Mouse (Mus musculus) stomach, embryonic 15.5 days (tissue): Measurements from ENCODE around the gene Rfc5. TPM values are rescaled to one million over a fixed set of nuclear protein-coding genes. Genes with fewer than 3 reads are reported as not detected.
"Not testable (repeated sequence)": the region's sequence is repeated elsewhere in the genome, so short reads cannot be mapped to it uniquely, and the experiment has no call there.

Source experiments
- ATAC-seq: fragments of 200-750 bp; cut with Nextera tagmentation; 2 replicates; pipeline ENCODE4 v1.8.0; 2017; ENCODE audit warnings: low read depth, moderate number of reproducible peaks, moderate TSS enrichment; ENCODE audit not compliant: insufficient read depth, low FRiP score
- H3K27ac ChIP-seq: fragments of 300-500 bp; sonication (generic); 2 replicates; pipeline ENCODE4 v1.5.1; 2015; ENCODE audit warnings: mild to moderate bottlenecking, inconsistent platforms
- H3K27me3 ChIP-seq: fragments of 300-500 bp; sonication (generic); replicated peaks from 2 replicates; pipeline ENCODE4 v1.6.1; 2015; ENCODE audit warnings: inconsistent platforms
- H3K36me3 ChIP-seq: fragments of 300-500 bp; sonication (generic); 2 replicates; pipeline ENCODE4 v1.6.1; 2015; ENCODE audit warnings: inconsistent platforms
- H3K4me1 ChIP-seq: fragments of 300-500 bp; sonication (generic); 2 replicates; pipeline ENCODE4 v1.6.1; 2015; ENCODE audit warnings: inconsistent platforms
- H3K4me2 ChIP-seq: fragments of 300-500 bp; sonication (generic); 2 replicates; pipeline ENCODE4 v1.6.1; 2015; ENCODE audit warnings: mild to moderate bottlenecking, inconsistent platforms
- H3K4me3 ChIP-seq: fragments of 300-500 bp; sonication (generic); replicated peaks from 2 replicates; pipeline ENCODE4 v1.5.1; 2015; ENCODE audit warnings: inconsistent platforms
- H3K9ac ChIP-seq: fragments of 300-500 bp; sonication (generic); 2 replicates; pipeline ENCODE4 v1.6.1; 2015; ENCODE audit warnings: inconsistent platforms
- H3K9me3 ChIP-seq: fragments of 300-500 bp; sonication (generic); 2 replicates; pipeline ENCODE4 v1.6.1; 2016; ENCODE audit warnings: inconsistent platforms
- WGBS: fragments of 180-500 bp; shearing (Covaris S2); methylation state at CpG from one replicate; pipeline ENCODE4 v1.1.7; 2015; 5-methylcytosine and 5-hydroxymethylcytosine counted together
- polyA plus RNA-seq: library from polyadenylated mRNA; unstranded; fragments of >200 nt; fragmentation: Nextera tagmentation; extraction: Ambion mirVana; gene quantifications from 2 replicates; pipeline ENCODE4 v1.2.1, GENCODE M21; 2015

Rfc5 gene
- polyA plus RNA-seq, 1 experiment from 2014 or later = 76.8 TPM

DNA sequence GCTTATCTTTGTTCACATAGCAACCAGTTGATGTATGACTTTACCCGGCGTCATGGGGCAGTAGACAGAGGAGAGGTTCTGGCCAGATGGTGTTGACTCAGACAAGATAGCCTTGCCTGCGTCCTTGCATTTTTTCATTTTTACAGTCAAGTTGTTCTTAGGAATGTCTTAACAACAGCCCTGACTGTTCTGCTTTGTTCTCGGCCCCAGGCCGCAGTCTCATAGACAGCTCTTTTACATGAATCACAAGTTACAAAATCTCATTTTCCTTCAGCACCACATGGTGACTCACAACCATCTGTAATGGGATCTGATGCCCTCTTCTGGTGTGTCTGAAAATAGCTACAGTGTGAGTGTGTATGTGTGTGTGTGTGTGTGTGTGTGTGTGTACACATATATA is 44.4 kb downstream of the Rfc5 start:
- H3K9ac ChIP-seq, H3K27me3 ChIP-seq, H3K27ac ChIP-seq, H3K4me3 ChIP-seq, H3K4me2 ChIP-seq, H3K4me1 ChIP-seq, ATAC-seq, H3K9me3 ChIP-seq: not testable (repeated sequence)
- WGBS = 90% methylated on average over 5 of the region's 5 CpGs
- H3K36me3 ChIP-seq = peaks cover 10% of the 10 kb centered on the region; the same call in 1 of the 2 replicates

- Histone ChIP-seq H3K9me3 (no peaks in the 10 kb centered on the region), H3K27me3 (no peaks in the 10 kb centered on the region), H3K27ac (no peak overlapping the region), H3K9ac (no peak overlapping the region), H3K36me3 (peaks cover 9% of the 10 kb centered on the region; the same call in 1 of the 2 replicates), H3K4me3 (no peak overlapping the region), H3K4me1 (no peaks in the 10 kb centered on the region), H3K4me2 (no peak overlapping the region)
- 69% methylated on average over 6 of the region's 6 CpGs for WGBS
- no peak for ATAC-seq
Observed at GRCm38 (mm10) chr5:117341896-117342295, 47.0 kb downstream of the Rfc5 start.

GRCm38 (mm10) chr5:117340081-117340480 is 48.8 kb downstream of the Rfc5 start:
- Histone ChIP-seq H3K4me1 (no peaks in the 10 kb centered on the region), H3K9me3 (no peaks in the 10 kb centered on the region), H3K27me3 (no peaks in the 10 kb centered on the region), H3K27ac (no peak overlapping the region), H3K4me2 (no peak overlapping the region), H3K4me3 (no peak overlapping the region), H3K36me3 (peaks cover 19% of the 10 kb centered on the region; the same call in 1 of the 2 replicates), H3K9ac (no peak overlapping the region)
- ATAC-seq = no peak
- 78% methylated on average over 6 of the region's 6 CpGs for WGBS

DNA sequence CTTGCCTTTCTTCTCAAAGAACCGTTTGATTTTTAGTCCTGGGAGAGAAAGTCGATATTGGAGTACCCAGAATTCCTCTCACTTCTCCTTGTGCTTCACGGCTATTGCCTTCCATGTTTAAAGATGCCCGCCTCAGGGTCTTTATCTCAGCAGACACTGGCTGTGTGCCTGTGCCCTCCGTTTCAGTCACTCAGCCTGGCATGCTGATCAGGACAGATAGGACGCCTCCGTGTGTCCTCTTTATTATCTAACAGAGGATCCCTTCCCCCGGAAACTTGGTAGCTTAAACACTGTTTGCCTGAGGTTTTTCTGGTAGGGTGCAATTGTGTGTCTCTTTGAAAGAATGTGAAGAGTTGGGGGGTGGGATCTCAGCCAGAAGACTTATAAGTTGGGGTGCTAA is 50.3 kb downstream of the Rfc5 start:
- Histone ChIP-seq H3K4me1 (no peaks in the 10 kb centered on the region), H3K36me3 (peaks cover 20% of the 10 kb centered on the region), H3K27me3 (no peaks in the 10 kb centered on the region), H3K4me2 (no peak overlapping the region), H3K27ac (no peak overlapping the region), H3K4me3 (no peak overlapping the region), H3K9me3 (no peaks in the 10 kb centered on the region), H3K9ac (no peak overlapping the region)
- ATAC-seq = no peak
- 80% methylated on average over 8 of the region's 8 CpGs for WGBS

DNA sequence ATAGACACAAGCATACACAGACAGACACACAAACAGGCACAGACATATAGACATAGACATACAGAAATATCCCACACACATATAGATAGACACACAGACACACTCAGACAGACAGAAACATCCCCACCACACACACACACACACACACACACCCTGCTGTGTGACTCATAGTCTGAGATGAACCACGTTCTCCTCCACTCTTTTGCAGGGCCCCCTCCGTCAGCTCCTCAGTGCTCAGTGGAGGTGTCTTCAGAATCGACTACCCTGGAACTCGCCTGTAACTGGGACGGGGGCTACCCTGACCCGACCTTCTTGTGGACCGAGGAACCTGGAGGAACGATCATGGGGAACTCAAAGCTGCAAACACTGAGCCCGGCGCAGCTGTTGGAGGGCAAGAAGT is 50.8 kb downstream of the Rfc5 start:
- ATAC-seq = no peak
- no peak overlapping the region for H3K27ac ChIP-seq

GRCm38 (mm10) chr5:117330457-117330856 is 58.4 kb downstream of the Rfc5 start:
- Histone ChIP-seq H3K4me1 (no peaks in the 10 kb centered on the region), H3K4me2 (no peak overlapping the region)
- peak; percentile 81 for ATAC-seq

More for the DNA sequence above, 50.8 kb downstream of the Rfc5 start:
- H3K27me3 ChIP-seq = no peaks in the 10 kb centered on the region
- H3K4me2 ChIP-seq = no peak overlapping the region
- H3K36me3 ChIP-seq = peaks cover 20% of the 10 kb centered on the region
- H3K4me1 ChIP-seq = no peaks in the 10 kb centered on the region
- no peak overlapping the region for H3K4me3 ChIP-seq
- WGBS = 80% methylated on average over 10 of the region's 10 CpGs
- no peak overlapping the region for H3K9ac ChIP-seq
- H3K9me3 ChIP-seq = no peaks in the 10 kb centered on the region

More at GRCm38 (mm10) chr5:117330457-117330856, 58.4 kb downstream of the Rfc5 start:
- 55% methylated on average over 7 of the region's 7 CpGs for WGBS
- Histone ChIP-seq H3K9ac (no peak overlapping the region), H3K27me3 (no peaks in the 10 kb centered on the region), H3K27ac (no peak overlapping the region), H3K4me3 (no peak overlapping the region), H3K36me3 (peaks cover 8% of the 10 kb centered on the region), H3K9me3 (no peaks in the 10 kb centered on the region)

Other genes starting within 250 kb of the Rfc5 start
- gene Pebp1, start 101.4 kb downstream of the Rfc5 start, polyA plus RNA-seq = 644 and 729 TPM in 2 replicates
- 19.9 and 20.1 TPM in 2 replicates for gene Vsig10, start 70.0 kb downstream of the Rfc5 start, polyA plus RNA-seq
- gene Wsb2, start 31.7 kb downstream of the Rfc5 start, polyA plus RNA-seq = 73.9 and 78.0 TPM in 2 replicates
- gene Ksr2, start 25.0 kb upstream of the Rfc5 start, polyA plus RNA-seq = 0.44 and 0.73 TPM in 2 replicates